Mouse (Mus musculus) small intestine, adult 2 months (tissue): ENCODE results near the gene St5.

Experiments
- CTCF ChIP-seq: fragments of 200-500 bp; IDR thresholded peaks from 2 replicates; pipeline ENCODE4 v1.5.1; 2012; ENCODE audit warnings: low read depth, mild to moderate bottlenecking, control low read depth, inconsistent platforms, low read length, moderate library complexity, mixed read lengths; ENCODE audit not compliant: insufficient replicate concordance, insufficient read length; ENCODE audit errors: extremely low read depth
- POLR2A ChIP-seq: fragments of 200-500 bp; IDR thresholded peaks from 2 replicates; pipeline ENCODE4 v1.6.1; 2012; ENCODE audit warnings: low read depth, mild to moderate bottlenecking, control low read depth, inconsistent platforms, low read length, moderate library complexity

- TF ChIP-seq CTCF, result no peak
- TF ChIP-seq POLR2A, result no peak
Observed at GRCm38 (mm10) chr7:109641963-109642362, 61.4 kb downstream of the St5 start.
